Mouse (Mus musculus) natural killer cell, adult 2 months (primary cell): Measurements from ENCODE around the gene Cpvl.

Experiments used
- DNase-seq, 2 experiments: peaks; one replicate each; pipeline ENCODE4 v3.0.0; 2022; ENCODE audit warnings: low spot score in 2 of 2

The Cpvl gene

DNA sequence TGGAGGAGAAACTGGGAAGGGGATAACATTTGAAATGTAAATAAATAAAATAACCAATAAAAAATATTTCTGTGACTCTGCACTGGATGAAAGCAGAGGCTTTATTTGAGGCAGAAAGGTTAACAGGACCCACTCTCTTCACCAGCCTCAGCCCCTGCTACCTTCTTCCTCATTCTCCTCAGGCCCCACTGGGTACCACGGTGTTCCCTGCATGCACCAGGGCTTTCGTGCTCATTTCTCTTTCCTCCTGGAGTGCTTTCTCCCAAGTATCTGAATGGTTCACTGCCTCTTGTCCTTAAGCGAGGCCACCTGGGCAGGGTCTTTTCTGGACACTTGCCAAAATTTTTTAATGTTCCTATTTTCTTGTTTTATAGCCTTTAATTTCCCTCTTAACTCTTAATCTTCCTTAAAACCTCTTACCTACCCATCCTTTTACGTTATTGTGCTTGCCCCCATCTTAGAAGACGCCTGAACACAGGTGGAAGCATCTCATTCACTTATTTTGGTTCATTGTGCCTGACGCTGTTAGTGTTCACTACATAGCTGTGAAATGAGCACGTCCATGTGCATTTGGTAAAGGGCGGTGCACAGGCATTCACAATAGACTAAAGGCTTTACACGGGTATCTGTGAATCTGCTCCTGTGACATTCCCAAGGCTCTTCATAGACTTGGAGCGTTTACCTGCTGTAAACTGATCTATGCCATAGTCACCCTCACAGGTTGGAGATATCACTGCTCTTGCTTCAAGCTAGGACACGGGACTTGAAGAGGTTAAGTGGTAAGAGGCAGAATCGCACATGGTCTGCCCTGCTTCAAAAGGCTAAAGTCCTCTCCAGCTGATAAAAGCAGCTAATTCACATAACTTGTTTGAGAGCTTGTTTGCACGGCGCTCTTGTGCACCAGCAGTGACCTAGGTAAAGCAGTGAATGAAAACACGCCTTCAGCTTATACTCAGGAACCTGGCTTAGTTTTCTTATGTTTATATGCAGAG lies 41.0 kb downstream of the Cpvl start:
- no peak for DNase-seq

GRCm38 (mm10) chr6:53931605-53932004 lies 46.9 kb downstream of the Cpvl start:
- DNase-seq = no peak

DNA sequence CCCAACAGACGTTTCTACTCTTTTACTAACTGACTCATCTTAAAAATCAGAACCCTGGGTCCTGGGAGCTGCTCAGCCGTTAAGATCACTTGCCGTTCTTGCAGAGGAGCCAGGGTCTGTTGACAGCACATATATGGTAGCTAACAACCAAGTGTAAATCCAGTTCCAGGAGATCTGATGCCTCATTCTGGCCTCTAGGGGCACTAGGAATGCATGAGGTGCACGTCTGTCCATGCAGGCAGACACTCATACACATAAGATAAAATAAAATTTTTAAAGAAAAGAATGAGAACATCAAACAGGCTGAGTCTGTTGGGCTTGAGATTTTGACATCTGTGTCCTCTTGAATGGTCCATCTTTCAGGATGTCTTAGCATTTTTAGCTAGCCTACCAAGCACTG lies 48.6 kb downstream of the Cpvl start:
- DNase-seq = no peak

GRCm38 (mm10) chr6:53926197-53926596 lies 52.3 kb downstream of the Cpvl start:
- DNase-seq = no peak

GRCm38 (mm10) chr6:53925192-53925591 lies 53.3 kb downstream of the Cpvl start:
- DNase-seq = no peak

- DNase-seq = no peak
Observed at GRCm38 (mm10) chr6:53920041-53920440, 58.4 kb downstream of the Cpvl start.

- no peak for DNase-seq
Observed at GRCm38 (mm10) chr6:53917026-53917558, 61.4 kb downstream of the Cpvl start.

GRCm38 (mm10) chr6:53915347-53915746 lies 63.1 kb downstream of the Cpvl start:
- DNase-seq = no peak

GRCm38 (mm10) chr6:53913151-53913550 lies 65.3 kb downstream of the Cpvl start:
- no peak for DNase-seq

GRCm38 (mm10) chr6:53912112-53912782 lies 66.2 kb downstream of the Cpvl start:
- DNase-seq = no peak

GRCm38 (mm10) chr6:53909986-53910385 lies 68.5 kb downstream of the Cpvl start:
- no peak for DNase-seq

- DNase-seq = no peak
Observed at GRCm38 (mm10) chr6:53909446-53909845, 69.0 kb downstream of the Cpvl start.

DNA sequence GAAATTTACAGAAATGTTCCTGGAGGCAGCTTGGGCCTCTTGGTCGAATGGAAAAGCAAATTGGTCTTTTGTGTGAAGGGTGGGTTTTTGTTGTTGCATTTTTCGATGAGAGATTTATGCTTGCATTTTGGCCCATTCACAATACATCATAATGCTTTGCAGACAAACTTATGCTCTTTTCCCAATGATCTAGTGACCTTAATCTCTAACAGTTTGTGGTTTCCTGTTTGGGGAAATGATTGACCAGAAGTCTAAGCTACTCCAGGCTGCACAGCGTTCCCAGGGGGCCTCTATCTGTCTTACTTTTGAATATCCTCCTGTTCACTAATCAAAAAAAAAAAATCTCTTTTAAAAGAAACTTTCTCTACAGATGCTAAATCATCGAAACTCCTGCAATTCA lies 71.6 kb downstream of the Cpvl start:
- no peak for DNase-seq

DNA sequence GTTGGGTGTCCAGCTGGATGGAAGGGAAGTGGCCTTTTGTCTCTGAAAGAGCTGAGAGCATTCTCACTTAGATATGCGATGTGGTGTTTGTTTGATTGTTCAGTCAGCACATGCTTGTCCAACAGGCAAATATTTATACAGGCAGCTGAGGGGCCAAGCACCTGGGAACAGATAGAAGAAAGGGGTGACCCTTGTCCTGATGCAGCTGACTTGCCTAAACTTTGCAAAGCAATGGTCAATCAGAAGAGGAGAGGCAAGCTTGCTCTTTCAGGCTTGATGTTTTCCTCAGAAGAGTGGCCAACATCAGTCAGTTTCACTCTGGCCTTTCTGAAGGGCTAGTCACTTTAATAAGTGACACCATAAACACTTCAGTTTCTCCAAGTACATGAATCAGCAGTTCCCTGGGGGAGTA lies 72.4 kb downstream of the Cpvl start:
- no peak for DNase-seq

GRCm38 (mm10) chr6:53905576-53905975 lies 72.9 kb downstream of the Cpvl start:
- no peak for DNase-seq

- no peak for DNase-seq
Observed at GRCm38 (mm10) chr6:53904703-53905395, 73.6 kb downstream of the Cpvl start.

GRCm38 (mm10) chr6:53904186-53904585 lies 74.3 kb downstream of the Cpvl start:
- no peak for DNase-seq

- no peak for DNase-seq
Observed at GRCm38 (mm10) chr6:53901741-53902140, 76.7 kb downstream of the Cpvl start.

DNA sequence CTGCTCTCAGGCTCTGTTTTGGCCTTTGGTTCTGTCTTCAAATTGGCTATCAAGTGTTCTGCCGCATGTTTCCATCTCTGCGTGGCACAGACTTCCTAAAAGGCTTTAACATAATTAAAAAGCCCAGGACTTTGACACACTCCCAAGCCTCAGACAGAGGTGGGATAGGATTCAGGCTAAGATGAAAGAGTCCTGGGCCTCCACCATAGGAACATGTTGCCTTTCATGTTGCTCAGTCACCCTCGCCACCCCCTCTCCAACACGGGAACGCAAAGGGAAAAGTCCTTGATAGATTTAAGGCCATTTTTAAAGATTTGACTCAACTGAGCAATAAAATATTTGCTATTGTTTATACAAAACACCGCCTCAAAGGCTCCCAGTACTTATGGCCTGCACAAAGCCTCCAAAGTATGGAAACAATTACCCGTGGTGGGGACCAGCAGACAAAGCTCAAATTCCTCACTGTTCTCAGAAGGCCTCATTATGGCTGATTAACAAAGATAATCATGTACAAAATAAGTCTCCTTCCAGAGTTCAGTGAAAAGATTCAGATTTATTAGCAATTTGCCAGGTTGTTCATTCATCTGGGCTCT lies 80.5 kb downstream of the Cpvl start:
- DNase-seq = no peak

DNA sequence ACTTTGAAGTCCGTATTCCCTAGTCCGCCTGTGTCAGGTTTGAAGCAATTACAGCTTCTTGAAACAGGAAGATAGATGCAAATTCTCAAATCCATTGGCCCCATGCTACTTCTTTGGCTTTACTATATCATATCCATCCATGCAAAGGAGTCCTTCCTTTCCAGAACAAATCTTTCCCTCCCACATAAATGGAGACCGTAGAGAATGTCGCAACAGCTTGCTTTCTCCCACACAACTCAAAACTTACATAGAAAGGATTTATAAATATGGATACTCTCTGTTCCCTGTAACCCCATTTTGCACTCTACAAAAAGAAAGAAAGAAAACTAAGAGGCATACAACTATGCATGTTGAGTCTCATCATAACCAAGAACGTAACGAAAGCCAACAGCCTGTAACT lies 81.3 kb downstream of the Cpvl start:
- DNase-seq = no peak

DNA sequence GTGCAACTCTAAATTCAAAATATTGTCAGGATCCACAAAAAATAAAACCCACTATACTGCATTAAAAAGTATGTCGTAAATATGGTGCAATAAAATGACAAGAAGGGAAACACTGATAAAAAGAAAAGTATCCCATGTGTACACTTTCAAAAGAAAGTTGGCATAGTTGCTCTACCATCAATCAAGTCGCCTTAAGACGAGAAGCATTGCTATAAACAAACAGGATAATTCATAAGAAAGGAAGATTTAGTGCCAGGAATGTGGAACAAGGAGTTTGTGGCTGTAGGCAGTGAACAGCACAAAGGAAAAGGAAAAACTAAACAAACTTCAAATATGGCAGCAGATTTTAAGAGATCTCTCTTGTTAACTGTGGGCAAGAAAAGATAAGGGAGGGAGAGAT lies 84.7 kb downstream of the Cpvl start:
- DNase-seq = no peak

- DNase-seq = no peak
Observed at GRCm38 (mm10) chr6:53891109-53891508, 87.4 kb downstream of the Cpvl start.
